Mouse (Mus musculus) mouse embryonic stem cell (cell line): ENCODE results near the gene Nat8f7.
"Not testable (repeated sequence)": the region's sequence is repeated elsewhere in the genome, so short reads cannot be mapped to it uniquely, and the experiment has no call there.

Experiments used
- in situ Hi-C, 2 experiments: fragments of 300-500 bp; cut with MboI; formaldehyde crosslinking; loops; 1 replicate in 1 of 2; 3 replicates in 1 of 2; pipeline ENCODE4 v1.14.3; 2019 to 2020; ENCODE audit warnings: low sequenced_read_pairs in 2 of 2, low pct_unique_long_range_greater_than_20kb in 1 of 2, mixed read lengths in 1 of 2; ENCODE audit not compliant: unreplicated experiment in 1 of 2

Nat8f7 gene

GRCm38 (mm10) chr6:85713105-85713504, at the start of gene Nat8f7:
Nat8f7 (minus strand) TSS chr6:85713205.
- in situ Hi-C loops: not testable (repeated sequence)

- in situ Hi-C loops: not testable (repeated sequence)
Measured at GRCm38 (mm10) chr6:85762678-85763077, 49.7 kb upstream of the Nat8f7 start.

- in situ Hi-C loops: not testable (repeated sequence)
Measured at GRCm38 (mm10) chr6:85755705-85756249, 42.8 kb upstream of the Nat8f7 start.

DNA sequence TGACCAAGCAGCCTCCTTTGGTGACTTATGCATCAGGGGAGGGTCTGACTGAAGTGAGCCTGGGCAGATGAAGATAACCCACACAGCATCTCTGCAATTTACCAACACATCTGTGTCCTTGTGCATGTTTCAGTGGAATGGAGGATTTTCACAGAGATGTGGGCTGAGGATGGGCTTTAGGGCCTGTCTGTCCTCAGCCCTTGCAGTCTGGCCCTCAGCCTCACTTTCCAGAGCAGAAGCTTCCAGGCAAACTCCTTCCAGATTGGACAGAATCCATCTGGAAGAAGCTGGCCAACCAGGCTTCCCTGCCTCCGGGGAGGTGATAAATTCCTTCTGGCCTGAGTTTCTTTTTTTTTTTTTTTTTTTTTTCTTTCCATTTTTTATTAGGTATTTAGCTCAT, 3.4 kb downstream of the Nat8f7 start:
- in situ Hi-C loops: not testable (repeated sequence)

DNA sequence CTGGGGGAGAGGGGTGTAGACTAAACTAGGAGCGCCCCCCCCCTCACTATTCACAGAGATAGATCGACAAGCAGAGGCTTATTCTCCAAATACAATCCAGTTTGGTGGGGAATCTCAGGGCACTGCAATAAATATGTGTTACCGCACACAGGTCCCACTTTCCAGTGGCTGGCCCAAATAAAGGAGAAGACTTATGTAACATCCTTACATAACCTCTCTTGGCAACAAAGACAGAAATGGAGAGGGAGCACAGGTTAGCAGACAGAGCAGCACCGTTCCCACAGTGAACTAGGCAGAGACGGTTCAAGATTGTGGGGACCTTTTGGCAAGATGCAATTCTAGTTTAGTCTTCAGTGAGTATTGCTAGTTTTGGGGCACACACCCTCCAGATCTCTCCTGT, 3.8 kb downstream of the Nat8f7 start:
- in situ Hi-C loops: not testable (repeated sequence)

- in situ Hi-C loops: not testable (repeated sequence)
Measured at GRCm38 (mm10) chr6:85701943-85702342, 11.1 kb downstream of the Nat8f7 start.
